Mouse (Mus musculus): ENCODE data around the gene Ticam1. TPM values are rescaled to one million over a fixed set of nuclear protein-coding genes. Genes with fewer than 3 reads are reported as not detected.
"Not testable (repeated sequence)": the region's sequence is repeated elsewhere in the genome, so short reads cannot be mapped to it uniquely, and the experiment has no call there.

The Ticam1 gene
- polyA plus RNA-seq, 1 experiment from 2014 or later: 1.6 TPM

- peak overlapping the region; percentile 99 for H3K4me2 ChIP-seq
- H3K27ac ChIP-seq; H3K9me3 ChIP-seq (replicated peaks); ATAC-seq; H3K27me3 ChIP-seq; H3K9ac ChIP-seq: not testable (repeated sequence)
- H3K4me1 ChIP-seq: peaks cover 54% of the 10 kb centered on the region
- 93% methylated on average over 19 of the region's 19 CpGs for WGBS
- peaks cover 58% of the 10 kb centered on the region for H3K36me3 ChIP-seq (ENCODE audit: poor library complexity, severe bottlenecking)
- H3K4me3 ChIP-seq: 0 out of 2 replicates have a peak overlapping the region, but pooled peaks have one; percentile 72
Observed at GRCm38 (mm10) chr17:56258269-56258668, 18.3 kb downstream of the Ticam1 start.

GRCm38 (mm10) chr17:56257181-56257894 is 19.2 kb downstream of the Ticam1 start:
- Histone ChIP-seq H3K9me3 (replicated peaks) (no peaks in the 10 kb centered on the region), H3K27me3 (no peaks in the 10 kb centered on the region), H3K27ac (no peak overlapping the region), H3K4me2 (peak overlapping the region; percentile 99), H3K9ac (peak overlapping the region; percentile 76), H3K4me1 (peaks cover 50% of the 10 kb centered on the region), H3K4me3 (peak overlapping the region; percentile 72), H3K36me3 (ENCODE audit: poor library complexity, severe bottlenecking) (peaks cover 48% of the 10 kb centered on the region)
- no peak for ATAC-seq
- 11% methylated on average over 55 of the region's 58 CpGs for WGBS

- WGBS: under 1% methylated on average over 28 of the region's 28 CpGs
- Histone ChIP-seq H3K27ac (peak within 1 kb of the TSS; percentile 91), H3K36me3 (ENCODE audit: poor library complexity, severe bottlenecking) (peaks cover 38% of the 10 kb centered on the region), H3K4me3 (peak within 1 kb of the TSS; percentile 72), H3K9me3 (replicated peaks) (no peaks in the 10 kb centered on the region), H3K4me1 (peaks cover 50% of the 10 kb centered on the region), H3K4me2 (peak within 1 kb of the TSS; percentile 99), H3K27me3 (no peaks in the 10 kb centered on the region), H3K9ac (peak within 1 kb of the TSS; percentile 76)
- ATAC-seq: peak; percentile 94
Observed at GRCm38 (mm10) chr17:56256239-56256881, 20.2 kb downstream of the Ticam1 start, which contains the start of gene Fem1a. Gene Fem1a (plus strand): TSS chr17:56256810.

GRCm38 (mm10) chr17:56255863-56256238 is 20.7 kb downstream of the Ticam1 start:
- H3K27me3 ChIP-seq: no peaks in the 10 kb centered on the region
- H3K27ac ChIP-seq: peak overlapping the region; percentile 91
- peaks cover 33% of the 10 kb centered on the region for H3K36me3 ChIP-seq (ENCODE audit: poor library complexity, severe bottlenecking)
- peak overlapping the region; percentile 77 for H3K4me2 ChIP-seq
- peak; percentile 94 for ATAC-seq
- H3K4me3 ChIP-seq: peak overlapping the region; percentile 72
- peak overlapping the region; percentile 52 for H3K9ac ChIP-seq
- peaks cover 49% of the 10 kb centered on the region for H3K4me1 ChIP-seq
- WGBS: under 1% methylated on average over 32 of the region's 32 CpGs
- H3K9me3 ChIP-seq (replicated peaks): no peaks in the 10 kb centered on the region

- H3K4me2 ChIP-seq: peak overlapping the region; percentile 77
- no peaks in the 10 kb centered on the region for H3K9me3 ChIP-seq (replicated peaks)
- 25% methylated on average over 9 of the region's 9 CpGs for WGBS
- H3K4me1 ChIP-seq: peaks cover 50% of the 10 kb centered on the region
- peaks cover 29% of the 10 kb centered on the region for H3K36me3 ChIP-seq (ENCODE audit: poor library complexity, severe bottlenecking)
- peak overlapping the region; percentile 31 for H3K9ac ChIP-seq
- peak overlapping the region; percentile 46 for H3K27ac ChIP-seq
- 0 out of 2 replicates have a peak, but pooled peaks have one; percentile 1 for ATAC-seq
- no peaks in the 10 kb centered on the region for H3K27me3 ChIP-seq
- peak overlapping the region; percentile 72 for H3K4me3 ChIP-seq
Observed at GRCm38 (mm10) chr17:56255429-56255828, 21.2 kb downstream of the Ticam1 start.

GRCm38 (mm10) chr17:56254695-56255094 is 21.9 kb downstream of the Ticam1 start:
- peaks cover 43% of the 10 kb centered on the region for H3K4me1 ChIP-seq
- WGBS: 77% methylated on average over 4 of the region's 4 CpGs
- no peak overlapping the region for H3K9ac ChIP-seq
- H3K4me3 ChIP-seq: no peak overlapping the region
- no peaks in the 10 kb centered on the region for H3K27me3 ChIP-seq
- H3K9me3 ChIP-seq (replicated peaks): no peaks in the 10 kb centered on the region
- H3K4me2 ChIP-seq: no peak overlapping the region
- peaks cover 22% of the 10 kb centered on the region for H3K36me3 ChIP-seq (ENCODE audit: poor library complexity, severe bottlenecking)
- no peak overlapping the region for H3K27ac ChIP-seq
- no peak for ATAC-seq

GRCm38 (mm10) chr17:56251136-56251829 is 25.3 kb downstream of the Ticam1 start:
- H3K36me3 ChIP-seq (ENCODE audit: poor library complexity, severe bottlenecking): no peaks in the 10 kb centered on the region
- H3K9ac ChIP-seq: no peak overlapping the region
- H3K4me3 ChIP-seq: no peak overlapping the region

GRCm38 (mm10) chr17:56245608-56246007 is 31.0 kb downstream of the Ticam1 start:
- H3K27me3 ChIP-seq: peaks cover 26% of the 10 kb centered on the region
- no peak overlapping the region for H3K4me3 ChIP-seq
- H3K4me1 ChIP-seq: peaks cover 3% of the 10 kb centered on the region; the same call in 1 of the 2 replicates
- no peaks in the 10 kb centered on the region for H3K36me3 ChIP-seq (ENCODE audit: poor library complexity, severe bottlenecking)
- ATAC-seq: no peak
- WGBS: 49% methylated on average over 7 of the region's 7 CpGs
- no peak overlapping the region for H3K9ac ChIP-seq
- no peak overlapping the region for H3K27ac ChIP-seq
- H3K4me2 ChIP-seq: no peak overlapping the region
- no peaks in the 10 kb centered on the region for H3K9me3 ChIP-seq (replicated peaks)

More at GRCm38 (mm10) chr17:56251136-56251829, 25.3 kb downstream of the Ticam1 start:
- peaks cover 17% of the 10 kb centered on the region for H3K4me1 ChIP-seq
- H3K9me3 ChIP-seq (replicated peaks): no peaks in the 10 kb centered on the region
- 14% methylated on average over 6 of the region's 6 CpGs for WGBS
- ATAC-seq: peak; percentile 41
- 0 out of 2 replicates have a peak, but pooled peaks cover 5% of the 10 kb centered on the region for H3K27me3 ChIP-seq
- H3K4me2 ChIP-seq: peak overlapping the region; percentile 45
- H3K27ac ChIP-seq: peak overlapping the region; percentile 78

GRCm38 (mm10) chr17:56241541-56242401 is 34.8 kb downstream of the Ticam1 start:
- under 1% methylated on average over 33 of the region's 33 CpGs for WGBS

GRCm38 (mm10) chr17:56233818-56234469 is 42.6 kb downstream of the Ticam1 start:
- Histone ChIP-seq H3K9me3 (replicated peaks) (no peaks in the 10 kb centered on the region), H3K4me1 (peaks cover 15% of the 10 kb centered on the region), H3K4me3 (peak overlapping the region; percentile 12), H3K27me3 (no peaks in the 10 kb centered on the region), H3K9ac (peak overlapping the region; percentile 30; the same call in 1 of the 2 replicates), H3K27ac (peak overlapping the region; percentile 74), H3K36me3 (ENCODE audit: poor library complexity, severe bottlenecking) (no peaks in the 10 kb centered on the region), H3K4me2 (peak overlapping the region; percentile 48)
- peak; percentile 94 for ATAC-seq
- WGBS: 4% methylated on average over 14 of the region's 14 CpGs

More at GRCm38 (mm10) chr17:56241541-56242401, 34.8 kb downstream of the Ticam1 start:
- H3K9ac ChIP-seq: peak overlapping the region; percentile 58
- H3K27ac ChIP-seq: no peak overlapping the region
- peak overlapping the region; percentile 57 for H3K4me2 ChIP-seq
- H3K4me3 ChIP-seq: peak overlapping the region; percentile 45
- peaks cover 24% of the 10 kb centered on the region for H3K27me3 ChIP-seq
- no peaks in the 10 kb centered on the region for H3K9me3 ChIP-seq (replicated peaks)
- H3K4me1 ChIP-seq: 0 out of 2 replicates have a peak, but pooled peaks cover 4% of the 10 kb centered on the region
- ATAC-seq: peak; percentile 80
- H3K36me3 ChIP-seq (ENCODE audit: poor library complexity, severe bottlenecking): no peaks in the 10 kb centered on the region

All from forebrain, embryonic 13.5 days (tissue).